Mouse (Mus musculus): Measurements from ENCODE around the gene Ctf2.
"Not testable (repeated sequence)": the region's sequence is repeated elsewhere in the genome, so short reads cannot be mapped to it uniquely, and the experiment has no call there.

The Ctf2 gene

DNA sequence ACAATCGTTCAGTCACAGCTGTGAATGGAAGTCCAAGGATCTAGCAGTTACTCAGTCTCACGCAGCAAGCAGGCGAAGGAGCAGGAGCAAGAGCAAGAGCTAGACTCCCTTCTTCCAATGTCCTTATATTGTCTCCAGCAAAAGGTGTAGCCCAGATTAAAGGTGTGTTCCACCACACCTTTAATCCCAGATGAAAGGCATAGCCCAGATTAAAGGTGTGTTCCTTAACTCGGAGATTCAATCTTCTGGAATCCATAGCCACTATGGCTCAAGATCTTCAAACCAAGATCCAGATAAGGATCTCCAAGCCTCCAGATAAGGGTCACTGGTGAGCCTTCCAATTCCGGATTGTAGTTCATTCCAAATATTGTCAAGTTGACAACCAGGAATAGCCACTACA, at the start of gene Ctf2:
Gene Ctf2, minus strand, starts transcription at position 101 of the 400 bp plus-strand sequence.
- not testable (repeated sequence) for DNase-seq (ENCODE audit: low spot score)

DNA sequence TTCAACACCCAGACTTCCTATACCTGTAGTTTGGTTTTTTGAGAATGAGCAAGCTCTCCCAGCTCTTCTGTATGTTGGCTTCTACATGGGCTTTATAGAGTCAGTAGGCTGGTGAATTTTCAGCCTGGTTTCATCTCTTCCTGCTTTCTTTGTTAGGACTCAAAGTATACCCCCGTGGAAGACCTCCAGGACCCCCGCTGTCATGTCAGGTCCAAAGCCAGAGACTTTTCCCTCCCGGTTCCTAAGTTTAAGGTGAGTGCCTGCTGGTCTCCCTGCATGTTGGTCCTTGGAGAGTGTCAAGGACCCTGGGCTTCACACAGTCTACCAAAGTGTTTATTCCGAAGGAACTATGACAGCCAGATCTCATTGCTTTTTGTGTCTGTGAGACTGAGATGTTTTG, 46.4 kb upstream of the Ctf2 start:
- DNase-seq (ENCODE audit: low spot score), result no peak

DNA sequence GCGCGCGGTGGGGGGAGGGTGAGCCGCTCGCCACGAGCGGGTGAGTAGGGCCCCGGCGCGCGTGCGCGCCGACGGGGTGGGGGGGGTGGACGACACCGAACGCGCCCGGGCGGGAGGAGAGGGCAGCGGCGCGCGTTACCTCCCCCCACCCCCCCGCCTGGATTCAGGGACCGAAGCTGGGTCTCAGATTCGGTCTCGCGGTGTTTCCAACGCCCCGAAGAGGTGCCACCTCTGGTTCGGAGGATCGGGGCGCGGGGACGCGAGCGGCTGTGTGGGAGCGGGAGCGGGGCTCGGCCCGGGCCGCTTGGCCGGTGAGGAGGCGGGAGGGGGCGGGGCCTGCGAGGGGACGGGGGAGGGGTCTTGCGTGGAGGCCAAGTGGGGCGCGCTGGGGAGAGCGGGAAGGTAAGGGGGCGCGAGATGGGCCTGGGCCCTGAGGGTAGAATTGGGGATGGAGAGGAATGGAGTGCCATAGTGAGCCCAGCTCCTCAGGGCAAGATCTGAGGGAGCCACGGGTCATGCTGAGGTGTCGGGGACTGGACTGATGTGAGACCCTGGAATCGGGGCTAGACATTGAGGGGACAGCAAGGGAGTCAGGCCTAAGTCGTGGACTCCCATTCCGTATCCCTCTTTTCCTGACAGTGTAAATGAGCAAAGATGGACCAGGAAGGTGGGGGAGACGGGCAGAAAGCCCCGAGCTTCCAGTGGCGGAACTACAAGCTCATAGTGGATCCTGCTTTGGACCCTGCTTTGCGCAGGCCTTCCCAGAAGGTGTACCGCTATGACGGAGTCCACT, 45.7 kb upstream of the Ctf2 start:
- no peak for DNase-seq (ENCODE audit: low spot score)

DNA sequence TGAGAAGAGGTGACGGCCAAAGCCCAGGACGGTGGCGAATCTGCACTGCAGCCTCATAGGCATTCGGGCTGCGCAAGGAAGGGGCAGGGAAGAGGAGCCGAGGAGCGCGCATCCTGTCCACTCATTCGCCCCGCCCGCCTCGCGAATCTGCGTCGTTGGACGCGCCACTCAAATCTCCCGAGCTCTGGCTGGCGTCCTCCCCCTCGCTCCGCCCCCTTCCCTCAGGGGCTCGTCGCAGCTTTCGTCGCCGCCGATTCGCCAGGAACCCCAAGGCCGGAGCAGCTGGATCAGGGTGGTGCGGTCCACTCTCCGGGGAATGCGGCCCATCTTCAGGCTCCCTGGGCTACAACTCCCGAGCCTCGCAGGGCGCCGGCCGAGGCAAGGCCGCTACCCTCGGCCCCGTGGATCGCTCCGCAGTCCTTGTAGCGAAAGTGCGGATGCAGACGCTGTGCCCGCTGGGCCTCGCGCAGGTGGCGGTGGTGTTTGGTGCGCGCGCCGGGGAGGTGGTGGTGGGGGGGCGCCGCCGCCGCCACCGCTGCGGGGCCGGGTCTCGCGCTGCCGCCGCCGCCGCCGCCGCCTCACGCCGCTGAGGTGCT, 45.0 kb upstream of the Ctf2 start:
- DNase-seq (ENCODE audit: low spot score), result peak; percentile 94

DNA sequence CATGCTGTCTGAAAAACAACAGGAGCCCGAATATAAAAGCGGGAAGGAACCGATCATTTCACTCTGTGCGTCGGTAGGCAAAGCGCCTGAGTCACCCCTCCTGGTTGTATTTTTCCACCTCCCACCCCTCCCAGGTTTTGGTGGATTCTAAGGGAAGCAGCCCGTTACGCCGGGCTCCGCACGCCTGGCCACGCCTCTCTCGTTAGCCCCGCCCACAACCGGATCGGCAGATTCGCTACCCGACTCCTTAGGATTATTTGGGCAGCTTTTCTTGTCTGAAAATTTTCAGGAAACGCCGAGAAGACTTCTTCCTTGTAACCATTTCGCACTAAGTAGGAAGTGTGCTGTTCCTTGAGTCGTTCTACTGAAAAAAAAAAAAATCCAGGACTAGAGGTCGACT, 44.5 kb upstream of the Ctf2 start, which contains the start of gene Setd1a:
Gene Setd1a, plus strand, starts transcription at position 245 of the 400 bp plus-strand sequence.
- DNase-seq (ENCODE audit: low spot score), result peak; percentile 86

DNA sequence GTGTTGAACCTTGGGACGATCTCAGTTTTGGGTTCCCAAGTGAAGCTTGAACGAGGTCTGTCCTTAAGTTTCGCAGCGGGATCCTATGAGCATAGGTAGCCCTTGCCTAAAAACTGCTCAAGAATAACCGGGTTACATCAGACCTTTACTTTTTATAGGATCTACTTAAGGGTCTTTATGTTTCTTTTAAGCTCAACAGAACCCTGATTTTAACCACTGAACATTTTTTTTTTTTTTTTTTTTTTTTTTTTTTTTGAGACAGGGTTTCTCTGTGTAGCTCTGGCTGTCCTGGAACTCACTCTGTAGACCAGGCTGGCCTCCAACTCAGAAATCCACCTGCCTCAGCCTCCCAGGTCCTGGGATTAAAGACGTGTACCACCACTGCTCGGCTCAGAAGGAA, 43.9 kb upstream of the Ctf2 start:
- not testable (repeated sequence) for DNase-seq (ENCODE audit: low spot score)

DNA sequence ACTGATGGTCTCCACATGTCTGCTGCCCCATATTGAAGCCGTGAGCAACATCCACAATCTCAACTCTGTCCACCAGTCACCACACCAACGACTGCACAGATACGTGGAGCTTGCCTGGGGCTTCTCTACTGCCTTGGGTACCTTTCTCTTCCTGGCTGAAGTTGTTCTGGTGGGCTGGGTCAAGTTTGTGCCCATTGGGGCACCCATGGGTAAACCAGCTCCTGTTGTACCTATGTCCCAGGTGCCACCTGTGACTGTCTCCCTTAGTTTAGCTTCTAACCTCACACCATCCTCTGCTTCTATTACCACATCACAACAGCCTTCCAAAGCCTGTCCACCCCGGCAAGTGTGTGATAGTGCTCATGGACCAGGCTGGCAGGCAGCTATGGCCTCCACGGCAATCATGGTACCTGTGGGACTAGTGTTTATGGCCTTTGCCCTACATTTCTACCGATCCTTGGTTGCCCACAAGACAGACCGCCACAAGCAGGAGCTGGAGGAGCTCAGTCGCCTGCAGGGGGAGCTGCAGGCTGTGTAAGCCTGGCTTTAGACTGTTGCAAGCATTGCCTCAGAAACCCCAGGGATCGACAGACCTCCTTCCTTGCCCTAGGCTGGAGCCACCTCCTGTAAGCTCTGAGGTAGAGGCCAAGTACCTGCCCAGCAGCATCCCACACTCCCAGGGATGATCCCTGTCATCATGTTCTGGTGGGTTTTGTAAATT, 41.9 kb upstream of the Ctf2 start:
- peak; percentile 58 for DNase-seq (ENCODE audit: low spot score)

DNA sequence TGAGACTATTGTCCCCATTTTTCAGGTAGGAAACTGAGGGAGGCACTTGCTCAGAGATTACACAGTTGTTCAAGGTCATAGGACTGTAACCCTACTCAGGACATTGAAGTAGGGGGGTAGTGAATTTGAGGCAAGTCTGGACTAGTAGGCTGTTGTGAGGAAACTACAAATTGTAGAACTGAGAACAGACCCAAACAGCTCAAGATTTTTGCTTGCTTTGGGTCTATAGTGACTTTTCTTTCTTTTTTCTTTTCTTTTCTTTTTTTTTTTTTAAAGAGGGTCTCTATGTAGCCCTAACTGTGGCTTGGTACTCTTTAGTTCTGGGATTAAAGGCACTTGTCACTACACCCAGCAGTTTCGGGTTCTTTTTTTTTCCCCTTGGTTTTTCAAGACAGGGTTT, 40.6 kb upstream of the Ctf2 start:
- DNase-seq (ENCODE audit: low spot score), result no peak

DNA sequence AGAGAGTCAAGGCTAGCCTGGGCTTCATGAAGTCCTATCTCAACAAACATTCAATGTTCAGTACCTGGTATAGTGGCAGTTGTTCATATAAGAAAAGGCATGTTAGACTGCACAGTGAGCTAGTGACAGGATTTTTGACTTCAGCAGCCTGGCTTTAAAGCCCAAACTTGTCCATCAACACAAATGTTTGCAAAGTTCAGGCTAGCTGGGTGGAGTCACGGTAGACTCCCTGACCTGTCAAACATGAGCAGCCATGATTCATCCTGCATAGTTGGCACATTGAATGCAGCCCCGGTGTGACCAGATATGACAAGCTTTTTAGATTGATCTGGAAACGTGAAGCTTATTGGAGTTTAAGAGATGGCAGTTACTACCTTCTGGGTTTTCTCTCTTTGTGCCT, 40.1 kb upstream of the Ctf2 start:
- no peak for DNase-seq (ENCODE audit: low spot score)

DNA sequence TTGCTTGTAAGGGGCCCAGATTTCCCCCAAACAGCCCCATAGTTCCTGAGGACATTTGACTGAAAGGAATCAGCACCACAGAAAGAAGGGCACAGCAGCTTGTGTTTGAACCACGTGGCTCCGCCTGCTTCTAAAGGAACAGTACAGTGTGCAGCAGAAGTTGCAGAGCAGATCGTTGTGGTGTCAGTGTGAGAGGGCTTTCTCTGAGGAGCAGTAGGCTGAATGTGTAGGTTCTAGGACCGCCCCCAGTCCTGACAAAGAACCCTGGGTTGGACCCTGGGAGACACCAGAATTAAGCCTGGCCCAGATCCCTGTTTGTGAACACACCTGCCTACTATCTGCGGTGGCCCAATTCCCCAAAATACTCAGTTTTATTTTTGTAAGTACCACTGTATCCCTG, 39.3 kb upstream of the Ctf2 start:
- DNase-seq (ENCODE audit: low spot score), result no peak

DNA sequence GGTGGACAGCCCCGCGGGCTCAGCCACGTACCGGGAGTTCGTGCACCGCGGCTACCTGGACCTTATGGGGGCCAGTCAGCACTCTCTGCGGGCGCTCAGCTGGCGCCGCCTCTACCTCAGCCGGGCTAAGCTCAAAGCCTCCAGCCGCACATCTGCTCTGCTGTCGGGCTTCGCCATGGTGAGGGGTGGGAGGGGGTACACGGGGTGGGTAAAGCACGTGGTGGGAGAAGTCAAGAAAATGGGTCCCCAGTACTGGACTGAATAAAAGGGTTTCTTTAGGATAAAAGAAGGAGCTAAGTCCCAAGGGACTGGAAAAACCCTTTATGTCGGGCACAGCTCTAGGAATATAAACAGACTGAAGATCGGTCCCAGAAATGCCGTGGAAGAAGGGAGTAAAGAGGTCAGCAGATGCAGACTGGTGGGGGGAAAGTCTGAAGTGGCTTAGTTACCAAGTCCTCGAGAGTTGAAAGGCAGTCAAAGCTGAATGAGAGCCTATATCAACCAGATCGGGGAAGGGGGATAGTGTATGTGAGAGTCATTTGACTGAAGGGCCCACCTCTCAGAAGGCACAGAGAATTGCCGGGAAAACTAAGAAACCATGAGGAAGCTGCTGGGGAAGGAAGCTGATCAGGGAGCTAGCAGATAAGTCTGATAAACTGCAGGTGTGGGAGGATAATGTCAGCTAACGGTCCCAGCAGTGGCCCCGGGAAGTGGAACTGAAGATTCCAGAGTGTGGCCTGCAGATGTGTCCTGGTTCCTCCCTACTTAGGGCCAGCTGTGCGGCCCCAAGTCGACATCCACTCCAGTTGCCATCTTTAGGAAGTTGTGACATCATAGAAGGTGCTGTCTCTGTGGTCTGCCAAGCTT, 38.3 kb upstream of the Ctf2 start:
- DNase-seq (ENCODE audit: low spot score), result no peak

DNA sequence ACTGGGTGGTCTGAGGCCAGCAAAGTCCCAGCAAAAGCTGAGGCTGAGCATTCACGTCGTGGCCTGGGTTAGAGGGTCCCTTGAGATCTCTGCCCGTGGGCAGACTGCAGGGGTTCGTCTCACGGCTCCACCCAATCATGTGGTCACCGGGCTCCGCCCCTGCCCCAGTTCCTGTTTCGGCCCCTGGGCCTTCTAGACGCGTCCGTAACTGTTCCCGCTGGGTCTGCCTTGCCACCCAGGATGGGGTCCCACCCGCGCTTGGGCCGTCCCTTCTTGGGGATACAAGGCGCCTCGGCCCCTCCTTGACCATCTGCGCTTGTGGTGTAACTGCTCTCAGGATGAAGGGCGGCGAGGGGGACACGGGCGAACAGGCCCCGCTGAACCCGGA, 37.7 kb upstream of the Ctf2 start, which contains the start of gene Orai3:
Gene Orai3, plus strand, starts transcription at position 165 of the 388 bp plus-strand sequence.
- DNase-seq (ENCODE audit: low spot score), result no peak

DNA sequence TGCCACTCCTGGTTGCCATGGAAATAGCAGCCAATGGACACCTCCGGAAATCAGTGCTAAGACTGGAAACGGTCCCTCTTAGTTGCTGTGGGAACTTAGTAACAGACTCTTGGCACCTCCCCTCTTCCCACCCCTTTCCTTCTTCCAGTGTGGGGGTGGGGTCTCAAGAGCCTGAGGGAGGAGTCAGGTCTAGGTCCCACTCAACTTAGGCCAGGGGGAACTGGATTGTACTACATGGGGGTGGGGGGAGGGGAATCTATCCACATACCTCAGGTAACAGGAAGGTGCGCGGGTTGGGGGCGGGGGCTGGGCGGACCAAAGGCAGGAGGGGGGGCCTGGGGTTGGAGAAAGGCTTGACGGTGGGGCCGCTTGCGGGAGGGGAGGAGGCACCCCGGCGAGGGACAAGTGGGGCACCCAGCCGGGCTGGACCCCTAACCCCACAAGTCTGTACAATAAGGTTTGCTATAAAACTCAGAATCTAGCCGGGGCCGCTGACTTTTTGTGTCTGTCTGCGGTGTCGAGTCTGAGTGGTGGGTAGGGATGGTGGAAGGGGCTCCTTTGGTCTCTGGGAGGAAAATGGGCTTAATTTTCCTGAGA, 37.1 kb upstream of the Ctf2 start:
- DNase-seq (ENCODE audit: low spot score), result peak; percentile 98

DNA sequence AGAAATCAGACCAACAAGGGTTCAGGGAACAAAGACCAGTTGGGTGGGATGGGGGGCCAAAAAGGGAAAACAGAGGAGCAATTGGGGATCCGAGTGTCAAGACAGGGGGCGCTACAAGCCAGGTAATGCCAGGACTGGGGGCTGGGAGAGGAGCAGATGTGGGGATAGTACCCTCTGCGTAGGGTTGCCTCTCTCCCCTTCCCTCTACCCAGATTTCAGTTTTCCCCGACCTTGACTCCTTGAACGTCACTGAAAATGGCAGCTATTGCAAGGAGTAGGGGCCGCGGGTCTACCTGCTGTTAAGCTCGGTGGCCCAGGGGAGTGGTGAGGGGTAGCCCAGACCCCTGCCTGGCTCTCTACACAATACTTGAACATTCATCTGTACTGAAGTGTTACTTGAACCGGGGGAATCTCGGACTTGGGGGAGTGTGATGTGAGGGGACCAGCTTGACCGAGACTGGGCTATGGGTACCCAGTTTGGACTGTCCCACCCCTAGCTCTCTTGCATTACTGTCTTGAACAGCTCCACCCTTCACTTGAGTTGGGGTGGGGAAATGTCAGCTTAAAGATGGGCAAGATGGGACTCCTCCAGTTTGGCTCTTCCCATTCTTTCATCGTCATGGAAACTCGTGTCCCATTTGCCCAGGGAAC, 36.5 kb upstream of the Ctf2 start:
- no peak for DNase-seq (ENCODE audit: low spot score)

DNA sequence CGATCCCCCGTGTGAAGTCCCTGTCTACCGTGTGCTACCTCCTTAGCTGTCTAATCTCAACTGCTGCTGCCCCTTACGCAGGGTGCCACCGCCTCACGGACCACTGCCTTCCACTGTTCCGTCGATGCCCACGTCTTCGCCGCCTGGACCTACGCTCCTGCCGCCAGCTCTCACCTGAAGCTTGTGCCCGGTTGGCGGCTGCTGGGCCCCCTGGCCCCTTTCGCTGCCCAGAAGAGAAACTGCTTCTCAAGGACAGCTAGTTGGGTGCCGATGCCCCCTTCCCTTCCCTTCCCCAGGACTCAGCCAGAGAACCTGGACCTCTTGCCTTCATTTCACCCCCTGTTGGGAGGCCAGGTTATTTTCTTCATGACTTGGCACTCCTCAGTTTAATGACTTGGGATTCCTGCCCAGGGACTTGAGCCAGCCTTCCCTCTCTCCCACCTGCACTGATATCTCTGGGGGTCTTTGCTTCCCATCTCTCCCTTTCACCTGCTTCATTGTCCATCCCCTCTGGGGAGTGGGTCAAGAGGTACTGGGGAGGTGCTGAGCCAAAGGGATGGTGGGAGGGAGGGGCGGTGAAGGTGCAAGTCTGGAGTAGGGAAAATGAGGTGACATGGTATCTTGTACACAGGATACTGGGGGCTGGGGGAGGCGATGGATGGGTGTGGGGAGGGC, 35.8 kb upstream of the Ctf2 start:
- DNase-seq (ENCODE audit: low spot score), result no peak

DNA sequence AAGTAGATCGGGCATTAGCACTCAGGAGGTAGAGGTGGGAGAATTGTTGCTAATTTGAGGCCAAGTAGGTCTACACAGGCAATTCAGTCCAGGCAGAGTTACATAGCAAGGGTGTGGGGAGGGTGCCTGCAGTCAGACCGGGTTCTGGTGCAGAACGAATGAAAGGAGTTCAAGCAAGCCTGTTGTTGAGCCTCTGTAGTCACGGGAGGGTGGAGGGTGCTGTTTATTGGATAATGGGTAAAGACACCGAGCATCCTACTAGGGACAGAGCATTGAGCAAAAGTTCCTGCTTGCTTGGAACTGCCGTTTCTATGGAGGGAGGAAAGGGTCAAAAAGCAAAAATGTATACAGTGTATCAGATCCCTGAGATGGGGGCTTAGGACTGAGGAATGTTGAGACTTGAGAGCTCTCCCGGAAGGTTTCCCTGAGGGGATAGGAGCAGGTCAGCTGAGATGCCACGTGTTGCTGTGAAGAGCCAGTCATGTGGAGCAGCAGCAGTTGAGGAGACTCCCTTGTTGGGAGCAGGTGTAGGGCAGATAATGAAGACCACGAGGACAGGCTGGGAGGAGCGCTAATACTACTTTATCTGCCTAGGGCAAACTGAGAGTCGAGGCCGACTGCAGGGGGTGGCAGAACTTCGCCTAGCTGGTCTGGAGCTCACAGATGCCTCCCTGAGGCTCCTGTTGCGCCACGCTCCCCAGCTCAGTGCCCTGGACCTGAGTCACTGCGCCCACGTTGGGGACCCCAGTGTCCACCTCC, 35.1 kb upstream of the Ctf2 start:
- DNase-seq (ENCODE audit: low spot score), result no peak

DNA sequence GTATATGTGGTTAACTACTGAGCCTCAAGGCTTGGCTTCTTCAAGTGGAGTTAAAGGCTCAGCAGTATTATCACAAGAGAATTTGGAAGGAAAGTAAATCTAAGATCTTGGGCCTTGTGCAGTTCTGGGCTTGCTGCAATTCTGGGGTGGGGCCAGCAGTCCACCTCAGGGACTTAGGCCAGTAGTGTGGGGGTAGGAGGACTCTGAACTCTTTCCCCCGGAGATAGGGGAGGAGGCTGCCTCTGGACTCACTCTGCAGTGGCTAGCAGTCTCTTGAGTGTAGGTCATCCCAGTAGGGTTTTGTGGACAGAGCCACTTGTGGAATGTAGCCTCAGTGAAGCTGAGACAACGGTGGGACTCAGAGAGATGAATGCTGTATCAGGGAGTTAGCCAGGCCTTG, 33.8 kb upstream of the Ctf2 start:
- DNase-seq (ENCODE audit: low spot score), result no peak

DNA sequence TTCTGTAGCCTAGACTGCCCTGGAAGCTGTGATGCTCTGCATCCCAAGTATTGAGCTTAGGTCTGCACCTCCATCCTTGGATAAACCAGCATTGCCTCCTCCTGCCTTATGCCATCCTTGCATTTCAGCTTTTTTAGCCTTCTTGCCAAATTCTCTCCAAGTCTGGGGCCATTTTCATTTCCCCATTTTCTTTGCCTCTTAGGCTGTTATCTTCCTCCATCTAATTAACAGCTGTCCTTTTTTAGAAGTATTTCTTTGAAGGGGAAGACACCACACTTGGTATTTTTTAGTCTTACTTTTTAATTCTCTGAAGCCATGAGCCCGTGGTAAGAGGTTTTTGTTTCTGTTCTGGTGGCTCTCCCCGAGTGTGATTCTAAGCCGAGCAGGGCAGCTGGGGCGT, 31.7 kb upstream of the Ctf2 start:
- DNase-seq (ENCODE audit: low spot score), result no peak

DNA sequence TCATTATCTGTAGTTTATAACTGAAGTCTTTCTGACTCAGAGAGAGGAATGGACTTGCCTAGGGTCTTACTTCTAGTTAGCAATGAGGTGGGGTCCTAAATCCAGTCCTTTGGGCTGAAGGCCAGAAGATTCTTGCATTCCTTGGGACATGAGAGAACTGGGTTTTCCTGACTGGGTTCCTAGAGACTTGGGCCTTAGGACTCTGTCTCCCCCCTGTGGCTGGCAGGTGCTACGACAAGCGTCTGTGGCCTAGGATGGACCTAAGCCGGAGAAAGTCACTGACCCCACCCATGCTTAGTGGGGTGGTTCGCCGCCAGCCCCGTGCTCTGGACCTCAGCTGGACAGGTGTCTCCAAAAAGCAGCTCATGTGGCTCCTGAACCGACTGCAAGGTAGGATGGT, 29.1 kb upstream of the Ctf2 start:
- no peak for DNase-seq (ENCODE audit: low spot score)

DNA sequence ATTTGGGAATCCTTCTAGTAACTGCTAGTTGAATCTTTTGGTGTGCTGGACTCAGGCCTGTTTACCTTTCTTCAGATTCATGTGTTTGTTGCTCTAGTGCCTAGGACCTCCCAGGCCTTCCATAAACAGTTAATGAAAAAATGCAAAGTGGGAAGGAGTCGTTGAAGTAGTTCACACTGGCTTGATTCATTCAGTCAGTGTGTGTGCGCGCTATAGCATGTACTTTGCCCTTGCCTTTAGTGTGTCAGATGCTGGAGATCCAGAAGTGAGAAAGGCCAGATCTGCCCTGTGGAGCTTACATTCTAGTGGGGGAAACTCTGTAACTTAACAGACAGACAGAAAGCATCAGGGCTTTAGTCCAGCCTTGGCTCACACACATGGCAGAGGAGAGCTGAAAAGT, 28.5 kb upstream of the Ctf2 start:
- no peak for DNase-seq (ENCODE audit: low spot score)

Measured in left cerebral cortex, adult 11 months (tissue).